Mouse (Mus musculus): ENCODE measurements around the gene Nr0b1.

Gene Nr0b1

GRCm38 (mm10) chrX:86191614-86192419 lies at the start of gene Nr0b1:
Gene Nr0b1 (plus strand): TSS chrX:86191764.
- no peak for DNase-seq (ENCODE audit: low spot score in 2 of 2)

- no peak for DNase-seq (ENCODE audit: low spot score in 2 of 2)
Measured at GRCm38 (mm10) chrX:86187250-86187649, 4.3 kb upstream of the Nr0b1 start.

- DNase-seq (ENCODE audit: low spot score in 2 of 2) = no peak
Measured at GRCm38 (mm10) chrX:86192420-86192994, 943 bp downstream of the Nr0b1 start.

DNA sequence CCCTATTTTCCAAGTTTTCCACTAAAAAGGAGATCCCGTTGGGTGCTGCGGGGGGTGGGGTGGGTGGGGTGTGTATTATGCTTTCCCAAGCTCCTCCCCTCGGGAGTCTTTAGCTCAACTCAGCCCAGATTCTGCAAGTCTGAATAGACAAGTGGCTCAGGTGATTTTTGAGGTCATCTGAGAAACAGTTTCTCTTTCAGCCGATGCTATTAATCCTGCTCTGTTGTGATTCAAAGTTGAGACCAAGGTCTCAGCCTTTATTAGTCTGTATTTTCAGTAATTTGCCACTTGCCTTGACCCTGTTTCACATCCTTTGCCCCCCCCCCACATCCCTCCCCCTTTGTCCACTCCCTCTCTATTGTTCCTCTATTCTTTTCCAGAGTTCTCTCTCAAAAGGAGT lies 1.8 kb downstream of the Nr0b1 start:
- DNase-seq (ENCODE audit: low spot score in 2 of 2) = no peak

GRCm38 (mm10) chrX:86237246-86237645 lies 45.7 kb downstream of the Nr0b1 start:
- DNase-seq (ENCODE audit: low spot score in 2 of 2) = no peak
